Mouse (Mus musculus) layer of hippocampus, postnatal 10 days (tissue): Measurements from ENCODE around the gene Sgpp2. TPM values are rescaled to one million over a fixed set of nuclear protein-coding genes. Genes with fewer than 3 reads are reported as not detected.

Experiments
- DNase-seq, 2 experiments: peaks; one replicate each; pipeline ENCODE4 v3.0.0; 2021; ENCODE audit warnings: low spot score in 2 of 2
- total RNA-seq, 2 experiments: library from RNA; stranded (reverse); gene quantifications; 2 replicates each; pipeline ENCODE4 v1.2.3; 2021

Sgpp2 gene
- total RNA-seq, 2 experiments from 2014 or later: 1.3 to 2.3 TPM

- DNase-seq: no peak
Observed at GRCm38 (mm10) chr1:78448091-78448490, 137.9 kb downstream of the Sgpp2 start.

GRCm38 (mm10) chr1:78451070-78451854 is 141.1 kb downstream of the Sgpp2 start:
- no peak for DNase-seq

GRCm38 (mm10) chr1:78452544-78452943 is 142.4 kb downstream of the Sgpp2 start:
- no peak for DNase-seq

GRCm38 (mm10) chr1:78453886-78454285 is 143.7 kb downstream of the Sgpp2 start:
- DNase-seq: no peak

DNA sequence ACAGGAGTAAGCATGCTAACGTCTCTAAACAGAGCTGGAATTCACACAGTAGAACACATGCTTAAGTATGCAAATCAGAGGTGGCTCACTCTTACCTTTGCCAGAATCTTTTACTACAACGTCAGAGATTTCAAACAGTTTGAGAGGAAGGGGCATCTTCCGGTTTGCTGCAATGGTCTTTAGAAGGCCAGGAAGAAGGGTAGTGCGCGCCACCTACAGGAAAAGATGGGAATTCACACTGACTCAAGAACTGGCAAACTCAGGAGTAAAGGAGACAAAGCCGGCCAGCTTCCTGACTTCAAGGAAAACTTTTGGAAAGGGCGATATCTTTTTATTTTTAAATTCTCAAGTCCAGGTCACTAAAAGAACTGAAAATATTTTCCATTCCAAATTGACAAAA is 144.5 kb downstream of the Sgpp2 start:
- DNase-seq: peak; percentile 49 to 53

Other genes starting within 250 kb of the Sgpp2 start
- under 1 TPM in 1 of 2 experiments, not detected in 1; 0.11 TPM for gene Pax3, start 113.2 kb upstream of the Sgpp2 start, total RNA-seq
- gene Farsb, start 178.6 kb downstream of the Sgpp2 start, total RNA-seq: 10 to 100 TPM; 72.2 to 78.2 TPM
- gene Mogat1, start 200.6 kb downstream of the Sgpp2 start, total RNA-seq: not detected
- gene BC035947, start 201.8 kb downstream of the Sgpp2 start, total RNA-seq: under 1 TPM; 0.13 to 0.16 TPM